Mouse (Mus musculus) testis, adult 2 months (tissue): ENCODE measurements around the gene Gm20538.

ENCODE experiments used
- CTCF ChIP-seq: fragments of 200-500 bp; IDR thresholded peaks from 2 replicates; pipeline ENCODE4 v1.5.1; 2012; ENCODE audit warnings: low read depth, mild to moderate bottlenecking, inconsistent platforms, low read length, moderate library complexity; ENCODE audit not compliant: control insufficient read depth, insufficient read depth, insufficient replicate concordance
- POLR2A ChIP-seq: fragments of 200-500 bp; IDR thresholded peaks from 2 replicates; pipeline ENCODE4 v1.6.1; 2012; ENCODE audit warnings: low read depth, mild to moderate bottlenecking, inconsistent platforms, low read length, moderate library complexity; ENCODE audit not compliant: control insufficient read depth

GRCm38 (mm10) chr19:44564006-44564405, 11.4 kb upstream of the Gm20538 start:
- TF ChIP-seq POLR2A (no peak), CTCF (no peak)
